In the genomic region with DNA sequence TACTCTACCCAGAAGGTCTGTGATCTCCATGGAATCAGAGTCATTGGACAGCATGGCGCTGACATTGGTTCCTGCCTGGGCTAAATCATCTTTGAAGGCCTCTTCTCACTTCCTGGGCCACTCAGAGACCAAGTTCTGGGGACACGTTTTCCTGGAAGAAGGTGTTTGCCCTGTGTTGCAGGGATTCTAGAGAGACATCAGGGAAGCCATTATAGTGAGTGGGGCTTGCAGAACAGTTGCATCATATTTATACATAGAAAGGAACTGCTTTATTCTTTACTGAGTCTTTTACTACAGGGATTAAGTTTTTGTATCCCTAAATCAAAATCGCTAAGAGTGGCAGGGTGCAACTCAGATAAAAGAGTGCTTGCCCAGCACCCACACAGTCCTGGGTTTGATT, we compare ENCODE assay signal across 20 mouse cellular contexts. TPM values are rescaled to one million over a fixed set of nuclear protein-coding genes. Genes with fewer than 3 reads are reported as not detected.
"Had no signal": no experiment of that assay in that cellular context is flagged by ENCODE, and none has a peak within 500 bp of the region (broad histone marks: within the 10 kb centered on the region; RNA-seq: fewer than 3 reads in every experiment).

No protein-coding gene starts in this region.

- H3K36me3 ChIP-seq: neural tube, embryonic 12.5 days; neural tube, embryonic 13.5 days; neural tube, embryonic 15.5 days; stomach, embryonic 15.5 days had no signal

- H3K4me3 ChIP-seq: neural tube, embryonic 12.5 days; neural tube, embryonic 13.5 days; neural tube, embryonic 15.5 days; stomach, embryonic 15.5 days had no signal

- DNase-seq: retina, postnatal 1 day; right cerebral cortex, adult 18-20 months; right cerebral cortex, postnatal 14 days; right cerebral cortex, postnatal 25 days; right cerebral cortex, postnatal 4 days; spleen, adult 18-20 months; thymus, adult 18-20 months; thymus, adult 2 months; thymus, postnatal 14 days; thymus, postnatal 25 days; thymus, postnatal 36 days; thymus, postnatal 4 days had no signal

- H3K4me2 ChIP-seq: neural tube, embryonic 12.5 days; neural tube, embryonic 13.5 days; neural tube, embryonic 15.5 days; stomach, embryonic 15.5 days had no signal

- H3K27me3 ChIP-seq: neural tube, embryonic 12.5 days; neural tube, embryonic 13.5 days; neural tube, embryonic 15.5 days; stomach, embryonic 15.5 days had no signal

RNA-seq across cellular contexts. Expression of gene Siah3, which starts 37.1 kb away (rescaled TPM):
- total RNA-seq: neutrophil, adult 5-6 weeks had no signal
- polyA plus RNA-seq: stomach, postnatal 0 days; testis, adult 2 months; thymus, postnatal 0 days had no signal
